Mouse (Mus musculus): Measurements from ENCODE around the gene Gna12.

DNA sequence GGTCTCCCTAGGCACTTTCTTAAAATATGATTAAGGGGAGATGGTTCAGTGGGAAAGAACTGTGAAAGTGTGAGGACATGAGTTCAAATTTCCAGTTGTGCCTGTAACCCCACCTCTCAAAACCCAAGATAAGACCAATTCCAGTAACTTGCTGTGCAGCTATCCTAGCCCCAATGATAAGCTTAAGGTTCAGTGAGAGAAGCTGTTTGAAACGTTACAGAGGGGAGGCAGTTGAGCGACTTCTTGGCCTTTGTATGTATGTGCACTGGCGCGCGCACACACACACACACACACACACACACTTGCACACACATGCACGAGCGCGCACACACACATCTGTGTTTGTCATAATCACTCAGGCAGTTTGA lies 817 bp upstream of the Gna12 start:
- TF ChIP-seq POLR2A (IDR thresholded peaks at IDR 0.05; ENCODE audit: low read depth, low read length) = no peak
- no peak for TF ChIP-seq CTCF (IDR thresholded peaks at IDR 0.05; ENCODE audit: extremely low read depth, insufficient read length, insufficient replicate concordance, low read depth, low read length)
